Mouse (Mus musculus) stomach, postnatal 0 days (tissue): ENCODE measurements around the gene Ttll13.

ENCODE experiments used
- CTCF ChIP-seq: IDR thresholded peaks from 2 replicates; pipeline ENCODE4 v1.5.1; 2016; ENCODE audit warnings: antibody characterized with exemption, low read depth, mild to moderate bottlenecking, moderate library complexity
- EP300 ChIP-seq: optimal IDR thresholded peaks from 2 replicates; pipeline ENCODE3; 2016; ENCODE audit warnings: antibody characterized with exemption

- TF ChIP-seq CTCF (no peak), EP300 (no peak)
Observed at GRCm38 (mm10) chr7:80297041-80297440, 50.9 kb downstream of the Ttll13 start.
